Mouse (Mus musculus) spleen, adult 10 weeks (tissue): ENCODE results near the gene Olfr582. TPM values are rescaled to one million over a fixed set of nuclear protein-coding genes. Genes with fewer than 3 reads are reported as not detected.

Experiments
- polyA plus RNA-seq: library from polyadenylated mRNA; stranded (reverse); fragments of 350-450 nt; fragmentation: Illumina TruSeq; extraction: RNeasy Lipid Tissue Mini Kit (QIAGEN cat#74804); gene quantifications from one replicate; pipeline ENCODE4 v1.2.3, GENCODE M21; 2015; ENCODE audit warnings: low replicate concordance; ENCODE audit not compliant: insufficient read depth

Gene Olfr582
- not detected for polyA plus RNA-seq

GRCm38 (mm10) chr7:103037724-103038123 lies at the start of gene Olfr582:
TSS of gene Olfr582 (plus strand) at chr7:103038024.

GRCm38 (mm10) chr7:102989224-102989623 lies 48.6 kb upstream of the Olfr582 start, which contains the start of gene Olfr578:
TSS of gene Olfr578 (minus strand) at chr7:102989324.

GRCm38 (mm10) chr7:103051000-103051399 lies 13.2 kb downstream of the Olfr582 start, which contains the start of gene Olfr583:
TSS of gene Olfr583 (plus strand) at chr7:103051300.

GRCm38 (mm10) chr7:103081585-103081984 lies 43.8 kb downstream of the Olfr582 start, which contains the start of gene Olfr584:
TSS of gene Olfr584 (plus strand) at chr7:103081885.

Other genes starting within 250 kb of the Olfr582 start
- gene Olfr564, start 234.5 kb upstream of the Olfr582 start, polyA plus RNA-seq: not detected
- gene Olfr566, start 179.3 kb upstream of the Olfr582 start, polyA plus RNA-seq: not detected
- gene Olfr568, start 160.9 kb upstream of the Olfr582 start, polyA plus RNA-seq: not detected
- gene Olfr569, start 147.1 kb upstream of the Olfr582 start, polyA plus RNA-seq: not detected
- not detected for gene Olfr570, start 143.4 kb upstream of the Olfr582 start, polyA plus RNA-seq
- gene Olfr571, start 120.5 kb upstream of the Olfr582 start, polyA plus RNA-seq: not detected
- gene Olfr572, start 113.6 kb upstream of the Olfr582 start, polyA plus RNA-seq: not detected
- not detected for gene Olfr573-ps1, start 95.4 kb upstream of the Olfr582 start, polyA plus RNA-seq
- gene Olfr574, start 89.6 kb upstream of the Olfr582 start, polyA plus RNA-seq: not detected
- not detected for gene Olfr575, start 79.2 kb upstream of the Olfr582 start, polyA plus RNA-seq
- not detected for gene Olfr576, start 75.4 kb upstream of the Olfr582 start, polyA plus RNA-seq
- gene Olfr577, start 62.1 kb upstream of the Olfr582 start, polyA plus RNA-seq: not detected
- not detected for gene Olfr578, start 48.7 kb upstream of the Olfr582 start, polyA plus RNA-seq
- gene Olfr583, start 13.3 kb downstream of the Olfr582 start, polyA plus RNA-seq: not detected
- not detected for gene Olfr584, start 43.9 kb downstream of the Olfr582 start, polyA plus RNA-seq
- gene Olfr585, start 59.7 kb downstream of the Olfr582 start, polyA plus RNA-seq: not detected
- not detected for gene Olfr586, start 87.6 kb downstream of the Olfr582 start, polyA plus RNA-seq
- gene Olfr588-ps1, start 102.9 kb downstream of the Olfr582 start, polyA plus RNA-seq: not detected
- gene Olfr589, start 118.3 kb downstream of the Olfr582 start, polyA plus RNA-seq: not detected
- gene Olfr591, start 140.3 kb downstream of the Olfr582 start, polyA plus RNA-seq: not detected
- not detected for gene Olfr592, start 146.8 kb downstream of the Olfr582 start, polyA plus RNA-seq
- not detected for gene Olfr593, start 173.8 kb downstream of the Olfr582 start, polyA plus RNA-seq
- gene Olfr594, start 179.0 kb downstream of the Olfr582 start, polyA plus RNA-seq: not detected
- not detected for gene Usp17ld, start 214.5 kb downstream of the Olfr582 start, polyA plus RNA-seq